Mouse (Mus musculus) heart, adult 8-10 months (tissue): Measurements from ENCODE around the gene Erich4. TPM values are rescaled to one million over a fixed set of nuclear protein-coding genes. Genes with fewer than 3 reads are reported as not detected.
"Not testable (repeated sequence)": the region's sequence is repeated elsewhere in the genome, so short reads cannot be mapped to it uniquely, and the experiment has no call there.

Experiments used
- DNase-seq: peaks from one replicate; pipeline ENCODE4 v3.0.0; 2022; ENCODE audit warnings: low spot score
- total RNA-seq, 4 experiments: library from RNA; stranded (reverse); gene quantifications; 2 replicates each; pipeline ENCODE4 v1.2.4; 2022

Gene Erich4
- total RNA-seq, 4 experiments from 2014 or later: 0.32 TPM; not detected in 3

DNA sequence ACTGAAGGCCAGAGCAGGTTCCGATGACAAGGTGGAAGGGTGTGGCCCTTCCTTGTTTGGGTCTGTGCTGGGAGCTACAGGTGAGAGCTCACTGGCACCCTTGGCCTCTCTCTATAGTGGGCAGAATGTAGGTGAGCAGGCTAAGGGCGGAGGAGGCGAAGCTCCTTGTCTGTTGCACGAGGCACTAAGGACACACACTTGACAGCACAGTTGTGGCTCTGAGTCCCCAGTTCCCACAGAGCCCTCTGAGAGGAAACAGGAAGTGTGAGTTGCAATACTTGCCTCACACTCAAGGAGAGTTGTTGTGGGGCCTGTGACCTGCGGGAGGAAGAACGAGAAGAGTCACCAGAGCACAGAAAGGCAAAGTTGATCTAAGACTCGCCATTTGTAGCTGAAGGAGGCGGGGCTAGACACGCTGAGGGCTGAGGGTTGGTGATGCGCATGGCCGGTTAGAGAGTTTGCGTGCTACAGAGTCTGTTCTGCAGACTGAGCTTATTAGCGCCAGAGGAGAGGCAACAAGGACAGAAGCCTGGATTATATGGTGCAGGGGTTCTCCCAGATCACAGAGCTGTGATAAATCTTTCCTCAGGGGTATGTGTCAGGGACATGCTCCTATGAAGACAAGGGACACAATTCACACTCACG lies 38.8 kb downstream of the Erich4 start:
- not testable (repeated sequence) for DNase-seq

DNA sequence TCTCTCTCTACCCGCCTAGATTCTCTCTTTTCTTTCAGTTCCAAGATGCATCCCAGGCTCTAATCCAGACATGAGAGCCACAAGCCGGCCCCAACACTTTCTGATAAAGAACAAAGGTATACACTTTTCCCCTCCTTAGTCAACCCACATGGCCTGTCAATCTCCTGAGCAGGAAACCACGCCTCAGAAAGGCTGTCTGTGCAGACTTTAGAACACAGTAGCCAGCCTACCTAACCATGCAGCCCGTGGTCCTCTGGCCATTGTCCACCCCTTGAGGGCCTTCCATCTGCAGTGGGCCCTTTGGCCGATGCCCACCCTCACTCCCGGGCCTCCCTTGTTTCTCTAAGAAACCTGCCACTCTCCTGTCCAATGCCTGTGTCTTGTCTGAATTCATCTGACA lies 39.4 kb downstream of the Erich4 start:
- not testable (repeated sequence) for DNase-seq

DNA sequence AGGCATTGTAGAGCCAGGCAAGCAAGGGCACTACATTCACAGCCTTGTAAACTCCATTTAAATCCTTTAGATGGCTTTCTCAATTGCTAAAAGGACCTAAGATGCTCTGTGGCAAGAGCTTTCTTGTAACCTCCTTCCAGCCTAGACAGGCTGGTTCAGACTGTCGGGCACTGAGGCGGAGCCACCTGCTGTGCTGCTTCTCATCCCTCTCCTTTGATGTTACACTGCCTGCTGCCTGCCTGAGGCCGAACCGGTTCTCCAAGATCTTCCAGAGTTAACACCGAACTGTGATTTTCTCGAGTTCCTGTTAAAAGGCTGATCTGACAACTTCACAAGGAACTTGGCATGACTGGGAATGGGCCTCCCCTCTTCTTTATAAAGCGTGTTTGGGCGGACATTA lies 39.8 kb downstream of the Erich4 start:
- DNase-seq: no peak

DNA sequence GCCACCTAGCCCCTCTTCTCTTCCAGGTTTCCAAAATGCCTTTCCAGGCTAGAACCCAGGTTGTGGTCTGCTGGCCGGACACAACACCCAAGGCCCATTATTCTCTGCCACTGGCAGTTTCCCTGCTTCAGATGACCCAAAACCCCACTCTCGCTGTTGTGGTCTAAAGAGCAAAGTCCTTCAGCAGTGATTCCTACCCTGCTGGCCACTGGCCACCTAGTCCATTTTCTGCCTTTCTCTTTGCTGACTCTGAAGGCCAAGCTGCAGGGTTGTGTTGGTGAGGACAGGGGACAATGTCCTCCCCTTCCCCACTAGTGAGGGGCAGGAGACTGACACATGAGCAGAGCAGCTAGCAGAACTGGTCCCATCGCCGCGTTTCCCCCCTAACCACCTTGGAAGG lies 40.6 kb downstream of the Erich4 start:
- no peak for DNase-seq

DNA sequence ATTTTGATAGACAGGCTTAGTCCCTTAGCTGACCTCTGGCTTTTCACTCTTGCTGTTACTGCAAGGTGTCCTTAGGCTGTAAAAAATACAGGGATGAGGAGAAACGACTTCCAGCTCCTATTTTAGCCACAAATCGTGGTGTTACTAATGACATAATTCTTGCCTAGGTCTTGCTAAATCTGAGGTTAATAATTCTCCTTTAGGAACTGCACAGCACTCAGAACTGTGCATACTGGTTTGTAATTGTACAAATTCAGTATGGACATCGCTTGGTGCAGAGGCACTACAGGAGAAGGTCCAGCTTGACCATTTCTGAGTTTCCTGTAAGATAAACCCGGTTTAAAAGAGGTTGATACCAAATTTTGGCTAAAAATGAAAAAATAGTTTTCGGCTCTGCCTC lies 41.9 kb downstream of the Erich4 start:
- not testable (repeated sequence) for DNase-seq

DNA sequence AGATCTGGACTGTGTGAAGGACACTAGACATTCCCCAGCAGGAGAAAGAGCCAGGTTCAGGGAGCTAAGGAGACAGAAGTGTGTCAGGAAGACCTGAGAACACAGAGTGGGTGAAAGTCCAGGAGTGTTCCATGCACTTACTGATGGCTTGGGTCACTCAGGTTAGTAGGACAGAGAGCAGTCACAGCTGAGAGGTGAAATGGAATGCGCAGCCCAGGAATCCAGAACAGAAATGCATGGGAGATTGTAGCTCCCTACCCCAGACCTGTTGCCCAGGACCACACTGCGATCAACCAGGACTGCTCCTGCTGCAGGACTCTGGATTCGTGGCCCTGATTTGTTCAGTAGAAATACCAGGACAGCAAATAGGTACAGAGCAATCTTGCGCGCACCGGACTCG lies 47.0 kb downstream of the Erich4 start:
- no peak for DNase-seq

Other genes starting within 250 kb of the Erich4 start
- not detected for gene Cnfn, start 246.2 kb downstream of the Erich4 start, total RNA-seq
- 10 to 100 TPM; 34.3 to 45.6 (median 40.1) TPM for gene Lipe, start 217.2 kb downstream of the Erich4 start, total RNA-seq
- not detected for gene Cxcl17, start 203.0 kb downstream of the Erich4 start, total RNA-seq
- 10 to 100 TPM; 10.7 to 13.9 (median 12.5) TPM for gene Ceacam1, start 138.3 kb downstream of the Erich4 start, total RNA-seq
- 1 to 10 TPM; 1.9 to 2.4 (median 2.1) TPM for gene Ceacam2, start 76.0 kb downstream of the Erich4 start, total RNA-seq
- 10 to 100 TPM; 57.8 to 63.3 (median 59.6) TPM for gene Dmac2, start 3.5 kb upstream of the Erich4 start, total RNA-seq
- gene B3gnt8, start 10.8 kb upstream of the Erich4 start, total RNA-seq: 1 to 10 TPM; 1.9 to 2.5 (median 2.4) TPM
- gene Bckdha, start 43.1 kb upstream of the Erich4 start, total RNA-seq: 100 to 1,000 TPM; 302 to 362 (median 329) TPM
- gene Exosc5, start 43.3 kb upstream of the Erich4 start, total RNA-seq: 10 to 100 TPM; 17.5 to 20.4 (median 19.3) TPM
- not detected for gene Tmem91, start 59.3 kb upstream of the Erich4 start, total RNA-seq
- gene B9d2, start 64.9 kb upstream of the Erich4 start, total RNA-seq: 10 to 100 TPM; 10.1 to 12.8 (median 11.9) TPM
- 10 to 100 TPM; 17.5 to 24.9 (median 23.9) TPM for gene Tgfb1, start 71.1 kb upstream of the Erich4 start, total RNA-seq
- gene Ccdc97, start 103.2 kb upstream of the Erich4 start, total RNA-seq: 10 to 100 TPM; 56.7 to 62.0 (median 58.8) TPM
- 10 to 100 TPM; 65.8 to 82.6 (median 71.5) TPM for gene Hnrnpul1, start 138.9 kb upstream of the Erich4 start, total RNA-seq
- 10 to 100 TPM; 50.2 to 70.9 (median 65.9) TPM for gene Axl, start 172.8 kb upstream of the Erich4 start, total RNA-seq
- gene Cyp2s1, start 201.0 kb upstream of the Erich4 start, total RNA-seq: 10 to 100 TPM in 1 of 4 experiments, 1 to 10 TPM in 3; 4.1 to 11.5 (median 5.2) TPM